Mouse (Mus musculus): Measurements from ENCODE around the gene Foxe1.

The Foxe1 gene

DNA sequence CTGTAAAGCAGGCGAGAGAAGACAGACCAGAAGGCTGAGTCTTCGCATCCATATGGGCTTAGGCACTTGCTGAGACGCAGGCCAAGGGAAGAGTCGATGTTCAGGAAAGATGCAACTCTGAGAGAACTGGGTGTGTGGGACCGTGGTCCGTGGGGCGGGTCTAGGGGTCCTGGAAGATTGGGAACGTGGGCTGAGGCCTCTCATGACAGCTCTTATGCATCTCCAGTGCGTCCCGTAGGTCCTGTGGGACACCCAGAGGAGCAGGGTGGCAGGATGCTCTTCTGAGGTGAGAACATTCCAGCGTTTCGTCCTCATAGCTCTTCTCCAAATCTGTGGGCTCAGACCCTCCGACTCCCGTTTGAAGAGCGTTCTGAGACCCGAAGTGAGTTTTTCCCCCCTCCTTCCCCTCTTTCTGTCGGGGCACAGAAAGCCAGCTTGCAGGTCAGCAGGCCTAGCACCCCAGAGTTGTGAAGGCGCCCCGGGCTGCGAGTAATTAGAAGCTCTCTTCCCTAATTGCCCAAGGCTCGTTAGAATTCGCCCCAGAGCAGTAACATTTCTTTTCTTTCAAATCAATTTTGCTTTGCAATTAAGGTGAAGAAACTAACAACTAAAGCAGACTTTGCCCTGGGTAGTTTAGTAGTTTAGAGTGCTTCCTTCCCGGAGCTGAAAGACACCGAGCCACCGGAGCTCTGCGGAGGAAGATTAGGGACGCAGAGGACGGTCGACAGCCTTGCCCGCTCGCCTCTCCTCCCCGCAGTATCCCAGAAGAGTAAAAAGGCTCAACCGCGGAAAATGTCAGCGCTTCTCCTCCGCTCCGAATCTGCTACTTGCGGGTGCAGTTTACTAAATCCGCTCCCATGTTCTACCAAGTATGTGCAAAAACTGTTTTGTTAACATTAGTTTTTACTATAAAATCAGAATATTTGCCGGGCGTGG is 4.4 kb downstream of the Foxe1 start:
- no peak for DNase-seq (ENCODE audit: low read depth, low spot score)

DNA sequence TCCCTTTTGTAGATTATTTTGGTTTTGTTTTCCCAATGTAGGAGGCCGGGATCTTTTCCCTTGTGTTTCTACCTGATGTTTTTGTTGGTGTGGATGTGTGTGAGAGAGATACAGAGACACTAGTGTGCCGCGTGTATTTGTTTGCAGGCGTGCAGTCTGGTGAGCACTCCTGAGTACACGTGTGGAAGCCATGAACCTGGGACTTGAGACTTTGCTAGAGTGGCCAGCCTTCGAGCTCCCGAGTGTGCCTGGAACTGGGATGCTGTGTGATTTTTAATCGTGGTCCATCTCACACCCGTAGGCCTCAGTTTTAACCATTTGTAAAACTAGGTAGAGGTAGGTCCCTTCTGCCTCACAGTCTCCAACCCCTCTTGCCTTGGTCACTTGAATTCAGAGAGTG is 5.5 kb downstream of the Foxe1 start:
- no peak for DNase-seq (ENCODE audit: low read depth, low spot score)

DNA sequence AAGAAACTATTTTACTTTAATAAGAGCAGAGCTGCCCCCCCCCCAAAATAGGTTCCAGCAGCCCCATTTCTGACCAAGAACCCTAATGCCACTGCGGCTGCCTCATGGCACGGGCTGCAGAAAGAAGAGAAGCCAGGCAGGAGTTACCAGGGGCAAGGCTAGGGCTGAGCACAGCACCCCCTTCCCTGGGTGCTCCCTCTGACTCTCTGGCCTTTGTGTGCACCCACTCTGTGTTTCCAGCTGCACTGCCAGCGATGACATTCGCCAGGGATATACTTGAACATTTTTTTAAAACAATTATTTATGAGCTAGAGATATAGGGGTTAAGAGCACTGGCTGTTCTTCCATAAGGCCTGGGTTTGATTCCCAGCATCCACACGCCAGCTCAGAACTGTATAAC is 6.1 kb downstream of the Foxe1 start:
- DNase-seq (ENCODE audit: low read depth, low spot score) = no peak

DNA sequence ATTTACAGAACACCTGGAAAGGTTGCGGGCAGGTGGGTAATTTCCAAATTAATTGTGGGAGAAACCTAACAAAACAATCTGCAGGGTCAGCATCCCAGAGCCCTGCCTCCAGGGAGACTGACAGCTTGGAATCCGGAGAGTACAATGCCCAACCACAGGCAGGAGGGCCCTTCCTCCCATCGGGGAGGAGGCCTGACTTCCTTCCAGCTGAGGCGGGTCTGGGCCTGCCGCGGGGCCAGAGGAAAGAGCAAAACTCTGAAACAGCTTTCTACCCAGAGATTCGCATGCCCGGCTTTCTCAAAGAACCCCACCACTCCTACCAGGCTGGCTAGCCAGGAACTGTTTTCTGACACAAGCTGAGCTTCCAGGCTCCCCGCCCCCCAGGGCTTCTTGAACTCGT is 9.6 kb downstream of the Foxe1 start:
- peak; percentile 31 for DNase-seq (ENCODE audit: low read depth, low spot score)

DNA sequence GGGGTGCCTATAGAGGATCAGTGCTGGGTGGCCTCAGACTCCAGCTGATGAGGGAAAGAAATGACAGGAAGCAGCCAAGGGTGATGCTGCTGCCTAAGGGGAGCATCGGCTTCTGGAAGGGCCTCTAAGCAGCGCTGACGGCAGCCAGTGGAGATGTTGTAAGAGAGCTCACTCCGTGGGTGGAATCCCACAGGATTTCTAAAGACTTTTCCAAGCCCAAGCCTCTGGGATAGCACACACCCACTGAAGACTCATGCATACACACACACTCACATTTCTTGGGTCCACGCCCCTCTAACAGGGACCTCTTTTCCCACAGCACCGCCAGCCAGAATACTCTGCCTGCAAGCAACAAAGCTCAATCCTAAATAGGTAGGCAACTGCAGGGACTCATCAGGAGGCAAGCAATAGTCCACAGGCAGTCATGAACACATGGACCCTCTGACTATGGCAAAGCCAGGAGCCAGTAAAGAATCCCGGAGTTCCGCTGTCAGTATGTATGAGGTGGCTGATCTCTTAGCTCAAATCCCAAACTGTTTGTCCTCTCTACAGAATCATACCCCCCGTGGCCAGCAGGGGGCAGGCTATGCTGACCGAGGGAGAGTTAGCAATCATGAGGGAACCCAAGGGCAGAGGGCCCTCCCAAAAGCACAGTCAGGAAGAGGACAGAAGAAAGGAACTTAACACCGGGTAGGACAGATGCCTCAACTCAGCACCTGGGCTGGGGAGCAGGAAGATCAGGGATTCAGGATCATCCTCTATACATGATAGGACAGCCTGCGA is 13.1 kb downstream of the Foxe1 start:
- peak; percentile 89 for DNase-seq (ENCODE audit: low read depth, low spot score)

DNA sequence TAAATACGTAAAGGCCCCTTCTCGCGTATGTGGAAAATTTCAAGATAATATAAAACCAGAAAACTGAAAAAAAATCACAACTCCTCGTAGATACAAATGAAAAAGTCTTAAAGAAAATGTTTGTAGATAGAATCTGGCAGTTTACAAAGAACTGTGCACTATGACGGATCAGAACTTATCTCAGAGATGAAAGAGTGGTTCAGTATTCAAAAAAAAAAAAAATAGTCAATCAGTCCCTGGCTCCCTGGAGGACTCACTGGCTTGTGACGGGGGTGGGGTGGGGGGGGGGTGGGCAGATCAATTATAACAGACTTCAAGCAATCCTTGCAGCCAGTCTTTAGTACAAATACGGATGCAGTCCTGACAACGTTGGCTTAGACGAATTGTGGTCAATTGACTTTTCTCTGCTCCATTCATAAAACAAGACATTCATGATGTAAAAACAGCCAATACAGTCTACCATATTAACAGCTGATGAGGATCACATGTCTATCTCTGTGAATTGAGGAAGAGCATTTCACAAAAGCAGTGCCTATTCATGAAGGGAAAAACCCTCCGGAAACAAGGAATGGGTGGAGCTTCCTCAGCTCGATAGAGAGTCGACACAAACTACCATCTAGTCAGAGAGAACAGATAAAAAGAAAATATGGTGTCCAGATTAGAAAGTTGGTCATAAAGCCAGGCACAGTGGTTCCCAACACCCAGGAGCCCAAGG is 16.3 kb downstream of the Foxe1 start:
- DNase-seq (ENCODE audit: low read depth, low spot score) = no peak

DNA sequence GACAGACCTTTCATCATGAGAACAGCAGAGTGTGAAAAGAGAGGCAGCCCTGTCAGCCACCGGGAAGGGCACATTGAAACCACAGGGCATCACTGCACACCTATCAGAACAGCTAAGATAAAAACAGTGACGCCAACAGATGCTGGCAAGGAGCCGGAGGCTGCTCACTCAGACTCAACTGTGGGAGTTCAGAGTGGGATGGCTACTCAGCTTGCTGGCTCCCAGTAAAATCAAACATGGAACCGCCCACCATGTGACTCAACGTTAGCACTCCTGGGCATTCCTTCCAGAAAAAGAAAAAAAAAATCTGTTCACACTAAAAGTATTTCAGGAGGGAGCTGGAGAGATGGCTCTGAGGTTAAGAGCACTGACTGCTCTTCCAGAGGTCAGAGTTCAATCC is 17.8 kb downstream of the Foxe1 start:
- DNase-seq (ENCODE audit: low read depth, low spot score) = no peak

DNA sequence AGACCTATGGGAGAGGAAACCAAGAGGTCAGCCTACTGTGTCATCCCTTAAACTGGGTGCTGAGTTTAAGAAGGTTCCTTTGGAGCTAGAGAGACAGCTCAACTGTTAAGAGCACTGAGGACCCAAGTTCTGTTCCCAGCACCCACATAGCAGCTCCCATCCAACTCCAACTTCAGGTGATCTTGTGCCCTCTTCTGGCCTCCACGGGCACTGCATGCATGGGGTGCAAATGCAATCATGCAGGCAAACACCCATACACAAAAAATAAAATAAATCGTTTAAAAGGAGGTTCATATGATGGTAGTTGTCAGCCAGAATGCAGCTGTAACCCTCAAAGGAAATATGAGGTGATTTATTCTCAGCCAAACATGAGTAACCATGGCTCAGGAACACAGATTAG is 21.0 kb downstream of the Foxe1 start:
- no peak for DNase-seq (ENCODE audit: low read depth, low spot score)

DNA sequence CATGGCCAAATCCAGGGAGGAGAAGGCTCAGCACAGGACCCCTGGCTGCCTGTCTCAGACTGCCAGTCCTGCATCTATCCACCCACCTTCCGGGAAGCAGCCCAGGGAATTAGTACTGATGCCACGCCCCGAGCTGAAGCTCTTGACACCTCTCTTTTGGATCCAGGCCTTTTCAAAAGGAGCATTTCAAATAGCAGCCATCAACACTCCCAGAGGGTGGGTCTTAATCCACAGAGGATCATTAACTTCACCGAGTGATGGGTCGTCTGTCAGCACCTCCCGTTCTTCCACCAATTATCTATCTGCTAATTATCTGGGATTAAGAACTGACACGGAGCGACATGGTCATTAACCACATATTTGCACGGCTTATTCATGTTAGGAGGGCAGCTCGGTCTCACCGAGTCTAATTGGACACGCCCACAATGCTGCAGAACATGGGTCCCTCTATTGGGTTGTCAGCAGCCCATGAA is 24.1 kb downstream of the Foxe1 start:
- DNase-seq (ENCODE audit: low read depth, low spot score) = peak; percentile 42

DNA sequence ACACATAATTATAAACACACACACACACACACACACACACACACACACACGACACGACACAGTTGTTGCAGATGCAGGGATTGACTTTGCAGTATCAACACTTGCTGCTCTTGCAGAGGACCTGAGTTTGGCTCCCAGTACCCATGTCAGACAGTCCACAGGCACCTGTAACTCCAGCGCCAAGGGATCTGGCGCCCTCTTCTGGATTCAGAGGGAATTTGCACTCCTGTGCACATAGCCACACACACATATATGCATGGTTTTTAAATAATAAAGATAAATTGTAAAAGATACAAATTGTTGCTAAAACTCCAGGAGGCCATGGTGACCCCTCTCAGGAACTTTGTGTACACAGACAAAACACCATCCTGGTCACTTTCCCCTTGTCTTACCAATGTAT is 25.7 kb downstream of the Foxe1 start:
- DNase-seq (ENCODE audit: low read depth, low spot score) = peak; percentile 74

DNA sequence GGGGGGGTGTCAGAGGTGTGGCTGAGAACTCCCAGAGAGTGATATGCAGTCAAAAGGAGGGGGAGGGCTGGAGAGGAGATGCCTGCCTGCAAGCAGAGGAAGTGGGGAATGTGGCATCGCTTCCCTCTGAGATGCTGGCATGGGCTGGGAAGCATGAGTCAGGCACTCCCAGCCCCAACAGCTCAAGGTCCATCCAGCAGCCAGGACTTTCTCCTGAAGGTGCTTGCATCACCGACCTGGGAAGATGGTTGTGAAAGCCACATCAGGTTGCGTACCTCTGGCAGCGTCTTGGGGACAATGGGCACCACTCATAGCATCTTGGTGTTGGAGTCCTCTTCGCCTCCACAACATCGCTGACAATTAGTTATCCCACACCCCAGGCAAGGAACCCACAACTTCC is 27.0 kb downstream of the Foxe1 start:
- DNase-seq (ENCODE audit: low read depth, low spot score) = no peak

DNA sequence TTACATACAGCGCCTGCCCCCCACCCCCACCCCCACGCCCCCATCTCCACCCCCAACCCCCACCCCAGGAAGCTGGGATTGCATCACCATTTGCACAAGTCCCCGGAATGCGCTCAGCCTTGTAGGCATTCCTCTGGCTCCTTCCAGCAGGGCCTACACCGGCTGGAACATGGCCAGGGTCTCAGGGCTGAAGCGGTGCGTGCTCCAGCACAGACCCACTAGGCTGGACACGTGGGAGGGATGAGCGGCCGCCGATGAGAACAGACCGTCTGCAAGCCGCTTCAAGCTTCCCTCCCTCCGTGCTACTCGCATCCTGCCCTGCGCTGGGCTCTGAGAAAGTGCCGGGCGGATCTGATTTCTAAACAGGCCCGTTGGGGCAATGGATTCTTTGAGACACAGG is 27.6 kb downstream of the Foxe1 start:
- peak; percentile 57 for DNase-seq (ENCODE audit: low read depth, low spot score)

DNA sequence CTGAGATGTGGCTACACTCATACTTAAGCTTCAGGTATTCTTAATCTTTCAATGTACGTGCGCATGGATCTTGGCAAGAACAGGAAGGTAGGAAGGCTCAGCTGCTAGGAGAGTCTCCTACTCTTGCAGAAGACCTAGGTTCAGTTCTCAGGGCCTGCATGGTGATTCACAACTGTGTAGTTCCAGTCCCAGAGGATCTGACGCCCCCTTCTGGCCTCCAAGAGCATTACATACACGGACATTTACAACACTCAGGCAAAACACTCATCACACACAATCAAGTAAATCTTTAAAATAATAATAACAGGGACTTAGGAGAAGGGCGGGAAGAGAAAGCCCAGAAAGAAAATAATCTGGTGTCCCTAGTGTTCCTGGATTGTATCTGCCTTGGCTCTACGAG is 31.0 kb downstream of the Foxe1 start:
- DNase-seq (ENCODE audit: low read depth, low spot score) = peak; percentile 88

DNA sequence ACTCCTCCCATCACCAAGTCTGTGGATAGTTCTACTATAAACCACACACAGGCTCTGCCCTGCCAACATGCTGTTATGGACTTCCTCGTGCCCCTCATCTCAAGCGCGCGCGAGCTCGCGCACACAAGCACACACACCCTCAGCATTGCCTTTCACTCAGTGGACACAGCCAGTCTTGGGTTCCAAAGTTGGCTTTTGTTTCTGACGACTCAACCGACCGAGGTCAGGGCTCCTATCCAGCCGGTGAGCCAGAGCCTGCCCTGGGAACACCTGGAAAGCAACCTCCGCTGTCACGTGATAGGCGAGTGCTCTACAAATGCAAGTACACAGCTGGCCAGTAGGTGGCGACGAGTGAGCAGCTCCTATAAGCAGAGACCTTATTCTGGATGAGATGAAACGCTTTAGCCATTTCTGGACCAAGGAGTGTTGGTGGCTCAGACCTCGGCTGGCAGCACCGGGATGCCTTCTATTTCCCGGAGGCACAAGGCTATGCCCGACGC is 31.5 kb downstream of the Foxe1 start:
- DNase-seq (ENCODE audit: low read depth, low spot score) = peak; percentile 96

DNA sequence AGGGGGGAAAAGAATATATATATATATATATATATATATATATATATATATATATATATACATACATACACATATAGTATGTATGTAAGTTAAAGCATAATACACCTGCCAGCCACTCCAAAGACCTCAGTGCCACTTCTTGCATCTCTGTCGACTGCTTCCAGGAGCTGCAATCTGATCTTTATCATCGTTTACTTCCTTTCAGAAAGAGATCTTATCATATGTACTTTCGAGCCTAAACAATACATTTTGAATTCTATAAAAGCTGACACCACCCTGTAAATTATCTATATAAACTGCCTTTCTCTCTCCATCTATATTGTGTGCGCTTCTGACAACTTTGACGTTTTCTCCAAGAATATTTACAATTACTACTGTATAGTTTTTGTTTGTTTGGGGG is 45.1 kb downstream of the Foxe1 start:
- no peak for DNase-seq (ENCODE audit: low read depth, low spot score)

DNA sequence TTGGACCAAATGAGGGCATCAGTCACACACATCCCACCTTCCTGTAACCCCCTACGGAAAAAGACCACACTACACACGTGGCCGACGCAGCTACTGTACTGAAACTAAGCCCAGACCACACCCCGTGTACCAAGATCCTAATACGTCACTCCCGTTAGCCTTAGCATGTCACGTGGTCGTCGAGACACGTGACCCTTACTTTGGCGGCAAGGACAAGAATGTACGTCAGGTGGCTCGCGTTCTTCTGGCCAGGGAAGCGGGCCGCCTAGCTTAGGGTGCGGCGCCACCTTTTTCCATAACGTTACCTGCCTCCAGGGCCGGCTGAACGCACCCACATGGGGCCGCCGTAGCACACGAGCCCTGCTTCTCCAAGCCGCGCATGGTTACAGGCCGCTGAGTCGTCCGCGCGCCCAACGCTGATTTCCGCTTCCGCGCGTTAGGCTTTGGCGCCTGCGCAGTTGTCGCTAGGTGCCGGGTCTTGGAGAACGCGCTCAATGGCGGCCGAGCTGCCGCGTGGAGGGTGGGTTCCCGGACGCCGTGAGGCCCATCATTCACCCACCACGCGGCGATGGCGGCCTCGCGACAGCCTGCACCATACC is 45.7 kb downstream of the Foxe1 start, which contains the start of gene Trmo:
Gene Trmo (minus strand): TSS at position 425 of the 599 bp plus-strand sequence.
- DNase-seq (ENCODE audit: low read depth, low spot score) = peak; percentile 99

DNA sequence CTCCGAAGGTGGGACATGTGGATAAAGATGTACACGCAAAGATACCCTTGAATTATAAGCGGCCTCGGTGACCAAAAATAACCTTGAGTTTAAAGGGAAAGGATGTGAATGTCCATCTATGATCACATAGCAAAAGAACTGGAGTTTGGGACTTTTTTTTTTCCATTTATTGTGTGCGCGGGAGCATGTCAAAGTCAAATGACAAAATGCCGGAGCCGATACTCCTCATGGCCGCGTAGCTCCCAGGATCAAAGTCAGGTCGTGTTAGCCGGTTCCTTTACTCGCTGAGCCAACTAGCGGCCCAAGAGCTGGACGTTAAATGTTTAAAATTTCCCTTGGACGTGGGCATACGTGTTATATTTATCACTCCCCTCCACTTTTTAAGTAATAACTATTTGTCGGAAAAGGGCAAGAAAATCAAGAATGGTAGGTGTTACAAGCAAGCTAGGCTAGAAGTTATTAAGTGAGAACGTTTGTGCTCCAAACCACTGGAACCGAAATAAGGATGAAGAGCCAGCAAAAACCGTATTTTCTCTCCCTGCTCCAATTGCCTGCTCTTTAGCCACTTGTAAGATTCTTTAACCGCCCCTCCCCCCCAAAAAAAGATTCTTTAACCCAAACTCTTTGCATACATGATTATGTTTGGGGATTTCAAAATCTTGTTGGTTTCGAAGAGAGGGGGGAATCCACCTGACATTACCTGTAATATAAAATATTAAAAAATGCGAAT is 46.4 kb downstream of the Foxe1 start:
- DNase-seq (ENCODE audit: low read depth, low spot score) = peak; percentile 58

DNA sequence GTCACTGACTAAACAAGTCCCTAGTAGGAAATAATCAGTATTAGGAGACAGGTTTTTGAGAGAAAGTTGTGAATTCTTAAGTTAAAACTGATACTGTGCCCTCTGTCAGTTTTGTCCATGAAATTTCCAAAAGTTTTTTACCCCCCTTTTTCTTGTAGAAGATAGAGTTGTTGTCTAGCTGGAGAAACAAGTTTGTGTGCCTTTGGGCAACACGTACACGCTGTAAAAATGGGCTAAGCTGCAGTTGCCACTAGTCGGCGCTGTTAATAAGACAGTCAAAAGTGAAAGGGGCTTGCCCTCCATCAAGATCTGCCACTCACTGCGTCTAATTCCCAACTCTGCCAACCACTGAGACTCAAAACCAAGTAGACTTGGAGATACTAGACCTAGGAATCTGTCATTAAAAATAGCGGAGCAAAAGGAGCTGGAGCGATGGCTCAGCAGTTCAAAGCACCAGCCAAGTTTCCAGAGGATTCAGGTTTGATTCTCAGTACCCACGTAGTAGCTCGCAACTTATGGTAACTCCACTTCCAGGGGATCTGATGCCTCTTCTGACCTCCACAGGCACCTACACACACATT is 47.1 kb downstream of the Foxe1 start:
- peak; percentile 93 for DNase-seq (ENCODE audit: low read depth, low spot score)

DNA sequence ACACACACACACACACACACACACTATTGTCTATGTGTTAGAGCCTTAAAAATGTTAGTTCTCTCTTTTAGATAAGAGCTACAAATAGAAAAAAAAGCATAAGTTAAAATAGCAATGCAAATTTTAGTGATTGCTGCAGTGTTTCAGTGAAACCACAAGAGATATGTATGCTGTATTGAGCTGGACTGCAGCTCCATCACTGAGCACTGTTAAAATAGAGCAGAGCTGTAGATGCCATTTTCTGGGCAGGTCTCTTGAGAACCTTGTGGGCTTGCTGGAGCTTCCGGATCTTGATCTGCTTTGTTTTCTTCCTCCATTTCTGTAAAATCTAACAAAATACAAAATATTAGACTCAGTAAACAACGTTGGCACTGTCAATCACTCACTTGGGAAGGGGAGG is 51.0 kb downstream of the Foxe1 start:
- DNase-seq (ENCODE audit: low read depth, low spot score) = no peak

DNA sequence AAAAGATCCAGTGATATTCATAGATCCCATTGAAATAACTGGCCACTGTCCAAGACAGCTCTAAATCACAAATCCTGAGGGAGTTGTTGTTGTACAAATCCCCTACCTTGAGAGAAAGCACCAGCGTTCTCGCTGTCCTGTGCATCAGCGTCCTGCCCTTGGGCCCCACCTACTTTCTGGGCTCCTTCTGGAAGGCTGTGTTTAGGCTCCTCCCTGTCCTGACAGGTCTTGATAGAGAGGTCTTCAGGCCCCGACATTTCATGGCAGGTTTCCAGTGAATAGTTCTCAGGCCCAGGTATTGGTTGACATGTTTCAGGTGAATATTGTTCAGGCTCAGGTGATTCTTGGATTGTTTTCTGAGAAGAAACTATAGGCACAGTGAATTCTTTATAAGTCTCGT is 52.3 kb downstream of the Foxe1 start:
- peak; percentile 50 for DNase-seq (ENCODE audit: low read depth, low spot score)

All from ZHBTc4 (cell line).